Mouse (Mus musculus) brown adipose tissue, adult 24 weeks (tissue): Measurements from ENCODE around the gene Olfr952. TPM values are rescaled to one million over a fixed set of nuclear protein-coding genes. Genes with fewer than 3 reads are reported as not detected.

Experiments
- H3K27ac ChIP-seq: fragments of 200-500 bp; replicated peaks from 2 replicates; pipeline ENCODE4 v1.5.1; 2012; ENCODE audit warnings: low read depth, mild to moderate bottlenecking, low read length
- H3K4me1 ChIP-seq: fragments of 200-500 bp; 2 replicates; pipeline ENCODE4 v1.6.1; 2012; ENCODE audit warnings: low read length, mixed read lengths; ENCODE audit not compliant: control insufficient read depth, insufficient read depth, insufficient read length
- H3K4me3 ChIP-seq: fragments of 200-500 bp; 2 replicates; pipeline ENCODE4 v1.5.1; 2012; ENCODE audit warnings: low read depth, mild to moderate bottlenecking, low read length, moderate library complexity; ENCODE audit not compliant: insufficient read depth
- polyA plus RNA-seq: library from polyadenylated mRNA; stranded (reverse); fragments of >200 nt; gene quantifications from 2 replicates; pipeline ENCODE4 v1.2.4, GENCODE M21; 2012; ENCODE audit not compliant: missing spikeins, insufficient read depth, insufficient read length

Gene Olfr952
- polyA plus RNA-seq, result not detected in 2 replicates

- H3K4me3 ChIP-seq, result no peak within 1 kb of the TSS
- no peak within 1 kb of the TSS for H3K27ac ChIP-seq
- no peaks in the 10 kb centered on the region for H3K4me1 ChIP-seq
Observed at GRCm38 (mm10) chr9:39427048-39427447, at the start of gene Olfr952. Gene Olfr952, minus strand, starts transcription at chr9:39427148.

DNA sequence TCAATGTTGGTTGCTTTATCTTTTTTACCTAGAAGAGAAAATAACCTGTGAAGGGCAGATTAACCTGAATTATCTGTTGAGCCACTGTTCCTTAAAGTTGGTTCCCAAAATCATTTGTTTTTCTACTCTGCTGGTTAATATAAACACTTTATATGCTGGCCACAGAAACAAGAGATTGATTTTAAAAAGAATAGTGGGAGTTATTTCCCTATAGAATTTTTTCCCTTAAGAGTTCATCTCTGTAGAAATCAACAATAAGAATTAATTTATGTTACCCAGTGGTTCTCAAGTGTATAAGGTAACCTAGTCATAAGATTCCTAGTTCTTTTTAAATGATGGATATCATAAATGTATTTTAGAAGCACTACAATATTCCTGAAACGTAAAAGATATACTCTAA lies 44.9 kb upstream of the Olfr952 start, which contains the start of gene Olfr955:
TSS of gene Olfr955 (minus strand) at position 101 of the 400 bp plus-strand sequence.
- Histone ChIP-seq H3K27ac (no peak within 1 kb of the TSS), H3K4me3 (no peak within 1 kb of the TSS), H3K4me1 (no peaks in the 10 kb centered on the region)

DNA sequence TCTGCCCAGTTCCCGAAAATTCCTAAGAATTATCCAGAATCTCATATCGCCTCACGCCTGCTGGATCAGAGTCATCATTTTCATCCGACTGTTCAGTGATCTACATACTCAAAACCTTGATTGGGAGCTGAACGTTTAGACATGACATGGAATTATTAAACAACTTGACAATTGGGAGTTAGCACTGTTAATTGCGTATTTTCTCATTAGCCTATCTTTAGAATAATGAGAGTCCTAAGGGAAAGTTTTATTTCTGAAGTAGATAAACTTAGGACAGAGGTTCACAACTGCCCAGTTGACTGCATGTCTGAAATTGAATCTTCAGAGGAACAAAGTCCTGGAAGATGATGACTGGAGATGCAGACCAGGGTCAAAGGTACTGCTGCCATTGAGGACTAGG lies 29.5 kb upstream of the Olfr952 start, which contains the start of gene Olfr954:
TSS of gene Olfr954 (plus strand) at position 301 of the 400 bp plus-strand sequence.
- no peak within 1 kb of the TSS for H3K4me3 ChIP-seq
- no peak within 1 kb of the TSS for H3K27ac ChIP-seq

DNA sequence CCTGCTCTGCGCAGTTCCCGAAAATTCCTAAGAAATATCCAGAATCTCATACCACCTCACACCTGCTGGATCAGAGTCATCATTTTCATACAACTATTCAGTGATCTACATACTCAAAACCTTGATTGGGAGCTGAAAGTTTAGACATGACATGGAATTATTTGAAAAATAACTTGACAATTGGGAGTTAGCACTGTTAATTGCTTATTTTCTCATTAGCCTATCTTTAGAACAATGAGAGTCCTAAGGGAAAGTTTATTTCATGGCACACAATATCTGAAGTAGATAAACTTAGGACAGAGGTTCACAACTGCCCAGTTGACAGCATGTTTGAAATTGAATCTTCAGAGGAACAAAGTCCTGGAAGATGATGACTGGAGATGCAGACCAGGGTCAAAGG lies 39.8 kb downstream of the Olfr952 start, which contains the start of gene Olfr951:
TSS of gene Olfr951 (plus strand) at position 301 of the 400 bp plus-strand sequence.
- Histone ChIP-seq H3K4me3 (no peak within 1 kb of the TSS), H3K4me1 (no peaks in the 10 kb centered on the region), H3K27ac (no peak within 1 kb of the TSS)

More for the DNA sequence above, 29.5 kb upstream of the Olfr952 start, which contains the start of gene Olfr954:
- H3K4me1 ChIP-seq, result no peaks in the 10 kb centered on the region

Other genes starting within 250 kb of the Olfr952 start
- not detected in 2 replicates for gene Olfr944, start 225.2 kb downstream of the Olfr952 start, polyA plus RNA-seq
- not detected in 2 replicates for gene Olfr1537, start 177.2 kb downstream of the Olfr952 start, polyA plus RNA-seq
- gene Olfr945, start 150.3 kb downstream of the Olfr952 start, polyA plus RNA-seq, result not detected in 2 replicates
- gene Olfr948, start 101.1 kb downstream of the Olfr952 start, polyA plus RNA-seq, result not detected in 2 replicates
- not detected in 2 replicates for gene Olfr951, start 39.7 kb downstream of the Olfr952 start, polyA plus RNA-seq
- not detected in 2 replicates for gene Olfr954, start 29.6 kb upstream of the Olfr952 start, polyA plus RNA-seq
- not detected in 2 replicates for gene Olfr955, start 44.8 kb upstream of the Olfr952 start, polyA plus RNA-seq
- not detected in 2 replicates for gene Olfr44, start 66.8 kb upstream of the Olfr952 start, polyA plus RNA-seq
- not detected in 2 replicates for gene Olfr957, start 88.7 kb upstream of the Olfr952 start, polyA plus RNA-seq
- gene Olfr958, start 126.9 kb upstream of the Olfr952 start, polyA plus RNA-seq, result not detected in 2 replicates
- gene Olfr959, start 148.4 kb upstream of the Olfr952 start, polyA plus RNA-seq, result not detected in 2 replicates
- gene AW551984, start 177.3 kb upstream of the Olfr952 start, polyA plus RNA-seq, result not detected in 2 replicates
- gene Olfr148, start 183.5 kb upstream of the Olfr952 start, polyA plus RNA-seq, result not detected in 2 replicates
- not detected in 2 replicates for gene Olfr960, start 194.2 kb upstream of the Olfr952 start, polyA plus RNA-seq
- not detected in 2 replicates for gene Olfr961, start 217.9 kb upstream of the Olfr952 start, polyA plus RNA-seq
- not detected in 2 replicates for gene Olfr963, start 240.1 kb upstream of the Olfr952 start, polyA plus RNA-seq